Mouse (Mus musculus): ENCODE measurements around the gene Rhbdd3. TPM values are rescaled to one million over a fixed set of nuclear protein-coding genes. Genes with fewer than 3 reads are reported as not detected.

Rhbdd3 gene
- total RNA-seq (2014; fragmentation: Nextera tagmentation) (9.7 and 10.9 TPM in 2 replicates), total RNA-seq (2017) (19.4 and 21.1 TPM in 2 replicates), polyA plus RNA-seq (2012) (37.2 and 42.8 TPM in 2 replicates)

DNA sequence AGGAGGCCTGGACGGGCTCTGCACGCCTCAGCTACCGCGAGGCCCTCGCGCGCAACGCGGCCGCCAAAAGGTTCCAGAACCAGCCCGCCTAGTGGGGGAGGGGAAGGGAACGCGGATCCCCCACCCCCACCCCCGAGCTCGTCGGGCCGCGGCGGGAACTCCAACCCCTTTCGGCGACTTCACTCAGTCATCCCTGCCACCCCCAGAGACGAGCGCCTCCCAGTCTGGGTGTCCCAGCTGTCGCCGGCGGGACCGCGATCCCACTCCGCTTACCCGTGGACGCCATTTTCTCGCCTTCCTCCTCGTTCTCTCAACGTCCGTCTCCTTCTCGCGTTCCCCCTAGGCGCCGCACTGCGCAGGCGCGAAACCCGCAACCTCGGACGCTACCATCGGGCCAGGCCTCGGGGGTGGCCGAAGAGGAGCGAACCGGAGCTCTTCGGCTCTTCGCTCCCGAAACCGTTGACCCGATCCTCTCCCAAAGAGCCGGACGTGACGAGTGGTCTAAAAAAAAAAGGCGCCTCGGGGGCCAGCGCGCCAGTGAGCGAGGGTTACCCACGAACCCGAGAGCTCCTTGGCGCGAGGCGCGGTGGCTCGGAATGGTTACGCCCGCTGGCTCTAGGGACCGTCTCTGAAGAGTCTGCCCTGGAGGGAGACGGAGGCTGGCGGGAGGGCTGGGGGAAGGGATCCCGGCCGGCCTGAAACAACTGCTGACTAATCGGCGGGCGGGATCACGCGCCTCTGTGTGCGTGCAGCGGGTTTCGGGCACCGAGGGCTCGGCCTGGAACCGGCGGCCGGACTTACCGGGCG lies at the start of gene Rhbdd3, which contains the start of gene Ewsr1:
TSS of gene Rhbdd3 (plus strand) at position 191 of the 807 bp plus-strand sequence.
TSS of gene Ewsr1 (minus strand) at position 531 of the 807 bp plus-strand sequence.
- H3K9me3 ChIP-seq (replicated peaks) = no peaks in the 10 kb centered on the region
- H3K4me1 ChIP-seq (ENCODE audit: insufficient read depth, low read depth, low read length) = peaks cover 70% of the 10 kb centered on the region
- peaks cover 49% of the 10 kb centered on the region for H3K36me3 ChIP-seq (replicated peaks)
- H3K27me3 ChIP-seq (ENCODE audit: insufficient read depth, low read length) = no peaks in the 10 kb centered on the region
- H3K4me3 ChIP-seq (ENCODE audit: low read depth, low read length) = peak within 1 kb of the TSS; percentile 93
- peak; percentile 58 for ATAC-seq (ENCODE audit: extremely low read depth, insufficient number of reproducible peaks, low FRiP score, poor library complexity, severe bottlenecking)
- DNase-seq (ENCODE audit: low spot score) = peak; percentile 84
- no peak for TF ChIP-seq GATA1 (IDR thresholded peaks at IDR 0.05; ENCODE audit: borderline replicate concordance, low read length)
- no peak for TF ChIP-seq POLR2AphosphoS5 (IDR thresholded peaks at IDR 0.05; ENCODE audit: insufficient replicate concordance, low read depth, low read length)
- no peak for TF ChIP-seq TAL1 (conservative IDR thresholded peaks at IDR 0.05; ENCODE audit: low read depth, low read length)
- no peak for TF ChIP-seq CTCF (IDR thresholded peaks at IDR 0.05; ENCODE audit: low read depth, low read length)
- TF ChIP-seq GATA2 (IDR thresholded peaks at IDR 0.05; ENCODE audit: borderline replicate concordance, low read depth, low read length) = no peak

DNA sequence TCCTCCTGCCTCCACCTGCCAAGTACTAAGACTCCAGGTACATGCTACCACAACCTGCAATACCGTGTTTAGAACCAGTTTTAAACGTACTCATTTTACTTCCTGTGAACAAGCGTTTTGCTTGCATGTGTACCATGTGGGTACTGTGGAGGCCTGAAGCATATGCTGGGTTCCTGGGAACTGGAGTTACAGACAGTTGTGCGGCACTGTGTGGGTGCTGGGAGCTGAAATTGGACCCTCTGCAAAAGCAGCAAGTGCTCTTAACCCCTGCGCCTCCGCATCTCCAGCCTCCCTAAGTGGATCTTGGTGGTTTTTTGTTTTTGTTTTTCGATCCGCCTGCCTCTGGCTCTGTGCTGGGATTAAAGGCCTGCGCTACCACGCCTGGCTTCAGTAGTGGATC lies 47.1 kb upstream of the Rhbdd3 start:
- Histone ChIP-seq H3K36me3 (replicated peaks) (no peaks in the 10 kb centered on the region), H3K4me3 (ENCODE audit: low read depth, low read length) (no peak overlapping the region), H3K9me3 (replicated peaks) (no peaks in the 10 kb centered on the region), H3K27me3 (ENCODE audit: insufficient read depth, low read length) (peaks cover 37% of the 10 kb centered on the region), H3K4me1 (ENCODE audit: insufficient read depth, low read depth, low read length) (peaks cover 33% of the 10 kb centered on the region)
- DNase-seq (ENCODE audit: low spot score) = no peak
- no peak for TF ChIP-seq TAL1 (conservative IDR thresholded peaks at IDR 0.05; ENCODE audit: low read depth, low read length)
- TF ChIP-seq POLR2AphosphoS5 (IDR thresholded peaks at IDR 0.05; ENCODE audit: insufficient replicate concordance, low read depth, low read length) = no peak
- no peak for TF ChIP-seq GATA1 (IDR thresholded peaks at IDR 0.05; ENCODE audit: borderline replicate concordance, low read length)
- TF ChIP-seq CTCF (IDR thresholded peaks at IDR 0.05; ENCODE audit: low read depth, low read length) = no peak
- TF ChIP-seq GATA2 (IDR thresholded peaks at IDR 0.05; ENCODE audit: borderline replicate concordance, low read depth, low read length) = no peak
- ATAC-seq (ENCODE audit: extremely low read depth, insufficient number of reproducible peaks, low FRiP score, poor library complexity, severe bottlenecking) = no peak

DNA sequence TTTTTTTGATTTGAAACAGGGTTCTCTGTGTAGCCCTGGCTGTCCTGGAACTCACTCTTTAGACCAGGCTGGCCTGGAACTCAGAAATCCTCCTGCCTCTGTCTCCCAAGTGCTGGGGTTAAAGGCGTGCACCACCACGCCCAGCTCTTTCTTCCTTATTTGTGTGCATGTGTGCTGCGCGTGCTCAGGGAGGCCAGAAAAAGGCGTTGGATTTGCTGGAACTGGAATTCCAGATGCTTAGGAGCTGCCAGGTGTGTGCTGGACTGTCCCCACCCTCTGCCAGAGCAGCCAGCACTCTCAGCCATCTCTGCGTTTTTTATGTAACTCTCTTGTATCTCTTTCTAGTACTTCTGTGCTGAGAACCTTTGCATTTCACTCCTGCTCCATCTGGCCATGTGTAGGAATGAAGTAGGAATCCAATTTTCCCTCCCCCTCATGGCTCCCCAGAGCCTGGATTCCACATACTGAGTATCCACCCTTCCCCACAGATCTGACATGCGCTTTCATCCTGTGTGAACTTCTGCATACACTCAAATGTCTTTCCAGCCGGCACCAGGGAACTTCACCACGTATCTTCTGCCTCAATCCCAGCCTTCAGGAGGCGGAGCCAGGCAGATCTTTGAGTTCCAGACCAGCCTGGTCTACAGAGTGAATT lies 46.4 kb upstream of the Rhbdd3 start:
- Histone ChIP-seq H3K36me3 (replicated peaks) (no peaks in the 10 kb centered on the region), H3K9me3 (replicated peaks) (no peaks in the 10 kb centered on the region), H3K27me3 (ENCODE audit: insufficient read depth, low read length) (peaks cover 43% of the 10 kb centered on the region), H3K4me1 (ENCODE audit: insufficient read depth, low read depth, low read length) (peaks cover 37% of the 10 kb centered on the region), H3K4me3 (ENCODE audit: low read depth, low read length) (no peak overlapping the region)
- DNase-seq (ENCODE audit: low spot score) = no peak
- no peak for TF ChIP-seq GATA2 (IDR thresholded peaks at IDR 0.05; ENCODE audit: borderline replicate concordance, low read depth, low read length)
- TF ChIP-seq TAL1 (conservative IDR thresholded peaks at IDR 0.05; ENCODE audit: low read depth, low read length) = no peak
- TF ChIP-seq GATA1 (IDR thresholded peaks at IDR 0.05; ENCODE audit: borderline replicate concordance, low read length) = no peak
- TF ChIP-seq CTCF (IDR thresholded peaks at IDR 0.05; ENCODE audit: low read depth, low read length) = no peak
- no peak for TF ChIP-seq POLR2AphosphoS5 (IDR thresholded peaks at IDR 0.05; ENCODE audit: insufficient replicate concordance, low read depth, low read length)
- ATAC-seq (ENCODE audit: extremely low read depth, insufficient number of reproducible peaks, low FRiP score, poor library complexity, severe bottlenecking) = no peak

DNA sequence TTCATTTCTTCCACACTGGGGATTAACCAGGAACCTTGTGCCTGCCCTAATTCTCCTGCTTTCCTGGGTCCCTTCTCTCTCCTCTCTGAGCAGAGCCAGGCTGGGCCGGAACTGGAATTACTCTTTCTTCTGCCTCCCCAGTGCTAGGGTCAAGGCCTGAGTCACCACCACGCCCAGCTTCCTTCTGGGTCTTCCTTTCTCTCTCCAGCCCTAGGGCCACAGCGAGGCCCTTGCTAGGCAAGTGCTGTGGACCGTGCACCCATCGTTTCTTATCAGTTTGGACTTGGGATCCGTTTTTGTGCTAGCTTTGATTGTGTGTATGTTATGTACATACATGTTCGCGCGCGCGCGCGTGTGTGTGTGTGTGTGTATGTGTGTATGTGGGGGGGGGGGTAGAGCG lies 44.6 kb upstream of the Rhbdd3 start:
- ATAC-seq (ENCODE audit: extremely low read depth, insufficient number of reproducible peaks, low FRiP score, poor library complexity, severe bottlenecking) (no peak), DNase-seq (ENCODE audit: low spot score) (no peak)
- TF ChIP-seq GATA1 (IDR thresholded peaks at IDR 0.05; ENCODE audit: borderline replicate concordance, low read length) = no peak
- no peak for TF ChIP-seq TAL1 (conservative IDR thresholded peaks at IDR 0.05; ENCODE audit: low read depth, low read length)
- TF ChIP-seq GATA2 (IDR thresholded peaks at IDR 0.05; ENCODE audit: borderline replicate concordance, low read depth, low read length) = no peak
- TF ChIP-seq POLR2AphosphoS5 (IDR thresholded peaks at IDR 0.05; ENCODE audit: insufficient replicate concordance, low read depth, low read length) = no peak
- TF ChIP-seq CTCF (IDR thresholded peaks at IDR 0.05; ENCODE audit: low read depth, low read length) = no peak
- peaks cover 2% of the 10 kb centered on the region for H3K36me3 ChIP-seq (replicated peaks)
- no peaks in the 10 kb centered on the region for H3K9me3 ChIP-seq (replicated peaks)
- peaks cover 48% of the 10 kb centered on the region for H3K4me1 ChIP-seq (ENCODE audit: insufficient read depth, low read depth, low read length)
- H3K4me3 ChIP-seq (ENCODE audit: low read depth, low read length) = no peak overlapping the region
- peaks cover 55% of the 10 kb centered on the region for H3K27me3 ChIP-seq (ENCODE audit: insufficient read depth, low read length)

DNA sequence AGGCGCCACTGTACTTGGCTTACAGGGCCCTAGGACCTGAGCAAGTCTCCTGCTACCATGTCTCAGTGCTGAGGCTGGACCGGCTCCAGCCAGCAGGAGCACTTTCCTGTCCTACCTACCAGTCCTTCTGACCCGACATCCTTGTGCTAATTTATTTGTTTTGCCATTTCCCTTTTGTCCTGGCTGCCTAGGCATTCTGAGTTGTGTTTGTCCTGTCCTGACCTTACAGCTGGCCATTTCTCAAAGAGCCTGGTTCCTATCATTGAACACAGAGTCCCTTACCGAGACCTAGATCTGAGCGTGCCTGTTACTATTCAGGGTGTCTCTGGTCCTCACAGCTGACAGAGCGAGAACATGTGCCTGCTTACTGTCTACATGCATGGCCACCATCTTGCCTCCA lies 43.9 kb upstream of the Rhbdd3 start:
- DNase-seq (ENCODE audit: low spot score) (no peak), ATAC-seq (ENCODE audit: extremely low read depth, insufficient number of reproducible peaks, low FRiP score, poor library complexity, severe bottlenecking) (no peak)
- Histone ChIP-seq H3K27me3 (ENCODE audit: insufficient read depth, low read length) (peaks cover 60% of the 10 kb centered on the region), H3K4me3 (ENCODE audit: low read depth, low read length) (no peak overlapping the region), H3K36me3 (replicated peaks) (peaks cover 9% of the 10 kb centered on the region), H3K9me3 (replicated peaks) (no peaks in the 10 kb centered on the region; the same call in 1 of the 2 replicates), H3K4me1 (ENCODE audit: insufficient read depth, low read depth, low read length) (peaks cover 55% of the 10 kb centered on the region)
- no peak for TF ChIP-seq POLR2AphosphoS5 (IDR thresholded peaks at IDR 0.05; ENCODE audit: insufficient replicate concordance, low read depth, low read length)
- TF ChIP-seq CTCF (IDR thresholded peaks at IDR 0.05; ENCODE audit: low read depth, low read length) = no peak
- TF ChIP-seq TAL1 (conservative IDR thresholded peaks at IDR 0.05; ENCODE audit: low read depth, low read length) = no peak
- TF ChIP-seq GATA1 (IDR thresholded peaks at IDR 0.05; ENCODE audit: borderline replicate concordance, low read length) = no peak
- TF ChIP-seq GATA2 (IDR thresholded peaks at IDR 0.05; ENCODE audit: borderline replicate concordance, low read depth, low read length) = no peak
